Comparison of ENCODE assay signal across 8 mouse cellular contexts in genomic region chr7:30121308-30122187, GRCm38 (mm10). TPM values are rescaled to one million over a fixed set of nuclear protein-coding genes. Genes with fewer than 3 reads are reported as not detected.
A peak's percentile ranks its signal among the peaks of the same experiment; 100 is the strongest.
DNase-seq lines count a peak whose midpoint lies in the region; ATAC-seq and TF ChIP-seq lines count a peak whose summit lies in the region.

Gene Zfp382 (plus strand): TSS chr7:30121942.

- DNase-seq in brain, adult 2 months (ENCODE audit: low read depth, low spot score) = peak; percentile 96
- peak; percentile 95 for DNase-seq in heart, embryonic 10.5 days (ENCODE audit: low spot score)
- DNase-seq in midbrain, postnatal 0 days (ENCODE audit: low spot score) = peak; percentile 93
- DNase-seq in spleen, postnatal 10 days (ENCODE audit: low spot score in 2 of 2) = peak; percentile 75 to 90

- peak within 1 kb of the TSS; percentile 43 for H3K27ac ChIP-seq in embryonic fibroblast, embryonic 13.5 days (ENCODE audit: insufficient read depth, low read length)
- peak within 1 kb of the TSS; percentile 94 for H3K27ac ChIP-seq in heart, embryonic 10.5 days
- H3K27ac ChIP-seq in kidney, embryonic 15.5 days = peak within 1 kb of the TSS; percentile 80
- peak within 1 kb of the TSS; percentile 90 for H3K27ac ChIP-seq in limb, embryonic 15.5 days
- peak within 1 kb of the TSS; percentile 84 for H3K27ac ChIP-seq in midbrain, postnatal 0 days (ENCODE audit: low read depth, low read length)

- no peaks in the 10 kb centered on the region for H3K9me3 ChIP-seq in heart, embryonic 10.5 days
- H3K9me3 ChIP-seq in kidney, embryonic 15.5 days (replicated peaks) = no peaks in the 10 kb centered on the region
- no peaks in the 10 kb centered on the region for H3K9me3 ChIP-seq in limb, embryonic 15.5 days
- H3K9me3 ChIP-seq in midbrain, postnatal 0 days (ENCODE audit: low read length) = no peaks in the 10 kb centered on the region

- no peaks in the 10 kb centered on the region for H3K4me1 ChIP-seq in embryonic fibroblast, embryonic 13.5 days (ENCODE audit: control insufficient read depth, insufficient read depth, low read length)
- no peaks in the 10 kb centered on the region for H3K4me1 ChIP-seq in heart, embryonic 10.5 days
- peaks cover 8% of the 10 kb centered on the region; the same call in 1 of the 2 replicates for H3K4me1 ChIP-seq in kidney, embryonic 15.5 days
- H3K4me1 ChIP-seq in limb, embryonic 15.5 days = peaks cover 3% of the 10 kb centered on the region; the same call in 1 of the 2 replicates
- no peaks in the 10 kb centered on the region; the same call in 1 of the 2 replicates for H3K4me1 ChIP-seq in midbrain, postnatal 0 days (ENCODE audit: insufficient read depth, low read length)

- ATAC-seq in kidney, embryonic 15.5 days (replicated peaks; ENCODE audit: low FRiP score) = peak; percentile 95
- ATAC-seq in limb, embryonic 15.5 days (ENCODE audit: insufficient number of reproducible peaks, low FRiP score, low TSS enrichment, low read depth) = peak; percentile 92
- ATAC-seq in midbrain, postnatal 0 days (ENCODE audit: low FRiP score) = peak; percentile 92

- peak within 1 kb of the TSS; percentile 78 for H3ac ChIP-seq in C2C12 (ENCODE audit: control insufficient read depth, insufficient read length, low read depth)

- H3K79me2 ChIP-seq in C2C12 (ENCODE audit: control insufficient read depth, insufficient read depth) = peaks cover 27% of the 10 kb centered on the region

- H3K9ac ChIP-seq in kidney, embryonic 15.5 days = peak within 1 kb of the TSS; percentile 73
- H3K9ac ChIP-seq in limb, embryonic 15.5 days = peak within 1 kb of the TSS; percentile 70
- peak within 1 kb of the TSS; percentile 81 for H3K9ac ChIP-seq in midbrain, postnatal 0 days (replicated peaks; ENCODE audit: low read length, poor library complexity, severe bottlenecking)

- peaks cover 8% of the 10 kb centered on the region for H3K36me3 ChIP-seq in C2C12 (ENCODE audit: control insufficient read depth, insufficient read depth)
- H3K36me3 ChIP-seq in heart, embryonic 10.5 days = peaks cover 14% of the 10 kb centered on the region
- H3K36me3 ChIP-seq in kidney, embryonic 15.5 days = peaks cover 13% of the 10 kb centered on the region
- peaks cover 11% of the 10 kb centered on the region; the same call in 1 of the 2 replicates for H3K36me3 ChIP-seq in limb, embryonic 15.5 days
- peaks cover 9% of the 10 kb centered on the region; the same call in 1 of the 2 replicates for H3K36me3 ChIP-seq in midbrain, postnatal 0 days (ENCODE audit: insufficient read depth, low read length)

- H3K79me3 ChIP-seq in C2C12 (ENCODE audit: low read depth) = peaks cover 20% of the 10 kb centered on the region

- WGBS in heart, embryonic 10.5 days = under 1% methylated on average over 61 of the region's 61 CpGs
- WGBS in kidney, embryonic 15.5 days = under 1% methylated on average over 61 of the region's 61 CpGs
- WGBS in limb, embryonic 15.5 days = under 1% methylated on average over 61 of the region's 61 CpGs
- under 1% methylated on average over 61 of the region's 61 CpGs for WGBS in midbrain, postnatal 0 days

- peak; percentile 85 for TF ChIP-seq POLR2A in embryonic fibroblast, embryonic 13.5 days (IDR thresholded peaks at IDR 0.05; ENCODE audit: low read depth, low read length)

- peak within 1 kb of the TSS; percentile 93 for H3K4me2 ChIP-seq in kidney, embryonic 15.5 days
- H3K4me2 ChIP-seq in limb, embryonic 15.5 days = peak within 1 kb of the TSS; percentile 82
- peak within 1 kb of the TSS; percentile 63 for H3K4me2 ChIP-seq in midbrain, postnatal 0 days (ENCODE audit: low read depth, low read length, poor library complexity, severe bottlenecking)

- no peaks in the 10 kb centered on the region for H3K27me3 ChIP-seq in C2C12 (ENCODE audit: control insufficient read depth, insufficient read depth, insufficient read length)
- H3K27me3 ChIP-seq in heart, embryonic 10.5 days (ENCODE audit: insufficient read depth, poor library complexity, severe bottlenecking) = no peaks in the 10 kb centered on the region
- H3K27me3 ChIP-seq in kidney, embryonic 15.5 days = no peaks in the 10 kb centered on the region
- no peaks in the 10 kb centered on the region for H3K27me3 ChIP-seq in limb, embryonic 15.5 days
- H3K27me3 ChIP-seq in midbrain, postnatal 0 days (ENCODE audit: insufficient read depth, low read length) = no peaks in the 10 kb centered on the region

- H3K4me3 ChIP-seq in C2C12 (ENCODE audit: insufficient read depth, poor library complexity, severe bottlenecking) = peak within 1 kb of the TSS; percentile 61
- peak within 1 kb of the TSS; percentile 74 for H3K4me3 ChIP-seq in embryonic fibroblast, embryonic 13.5 days (ENCODE audit: insufficient read depth, low read length)
- peak within 1 kb of the TSS; percentile 68 for H3K4me3 ChIP-seq in heart, embryonic 10.5 days
- peak within 1 kb of the TSS; percentile 79 for H3K4me3 ChIP-seq in kidney, embryonic 15.5 days (replicated peaks)
- H3K4me3 ChIP-seq in limb, embryonic 15.5 days = peak within 1 kb of the TSS; percentile 63
- peak within 1 kb of the TSS; percentile 76 for H3K4me3 ChIP-seq in midbrain, postnatal 0 days (ENCODE audit: low read depth, low read length)

- TF ChIP-seq CTCF in C2C12 (IDR thresholded peaks at IDR 0.05; ENCODE audit: control insufficient read depth, insufficient read depth, insufficient read length) = no peak
- no peak for TF ChIP-seq CTCF in embryonic fibroblast, embryonic 13.5 days (IDR thresholded peaks at IDR 0.05; ENCODE audit: borderline replicate concordance, insufficient read depth, low read length)
- peak; percentile 34 for TF ChIP-seq CTCF in midbrain, postnatal 0 days (IDR thresholded peaks at IDR 0.05)

TF ChIP-seq in C2C12, 6 proteins besides CTCF, POLR2A, EP300 and RAD21:
- TF ChIP-seq USF1 (IDR thresholded peaks at IDR 0.05; ENCODE audit: low read depth) (no peak), MAX (IDR thresholded peaks at IDR 0.05) (peak; percentile 7)

RNA-seq across cellular contexts. Expression of gene Zfp382, which starts in this region (rescaled TPM):
- polyA plus RNA-seq in C2C12 (2012; fragmentation: generic; extraction: Trizol) = 3.8 TPM
- polyA plus RNA-seq in embryonic fibroblast, embryonic 13.5 days (2011; ENCODE audit: insufficient read length, low read depth, missing spikeins) = 8.4 and 9.4 TPM in 2 replicates
- polyA plus RNA-seq in heart, embryonic 10.5 days (2016; fragmentation: Nextera tagmentation; extraction: Ambion mirVana) = 9.5 and 10.8 TPM in 2 replicates
- 8.6 and 8.7 TPM in 2 replicates for polyA plus RNA-seq in kidney, embryonic 15.5 days (2015; fragmentation: Nextera tagmentation; extraction: Ambion mirVana)
- 13.2 and 13.8 TPM in 2 replicates for polyA plus RNA-seq in limb, embryonic 15.5 days (2015; fragmentation: Nextera tagmentation; extraction: Ambion mirVana)
- total RNA-seq in midbrain, postnatal 0 days (2014; rRNA removed) = 23.0 and 24.7 TPM in 2 replicates
- 14.5 and 14.7 TPM in 2 replicates for polyA plus RNA-seq in midbrain, postnatal 0 days (2015; fragmentation: Nextera tagmentation; extraction: Ambion mirVana)

Comparison
In these comparisons a context has a peak if more than half of its experiments do, and no peak if none do; other contexts are left out.
1. Peak in every context shown above with its lines: DNase-seq, ATAC-seq, H3K4me3 ChIP-seq and H3K27ac ChIP-seq.
2. H3K27ac ChIP-seq: peak in every context shown above with its lines; median percentile 94 in heart, embryonic 10.5 days; 90 in limb, embryonic 15.5 days; 84 in midbrain, postnatal 0 days; 80 in kidney, embryonic 15.5 days; 43 in embryonic fibroblast, embryonic 13.5 days.